Mouse (Mus musculus) brain, embryonic 14.5 days (tissue): ENCODE measurements around the gene Plpp7. TPM values are rescaled to one million over a fixed set of nuclear protein-coding genes. Genes with fewer than 3 reads are reported as not detected.

Source experiments
- DNase-seq: peaks from one replicate; pipeline ENCODE4 v3.0.0-alpha.2; 2011; ENCODE audit warnings: low read depth
- CTCF ChIP-seq: fragments of 200-500 bp; IDR thresholded peaks from 2 replicates; pipeline ENCODE4 v1.5.1; 2012; ENCODE audit warnings: inconsistent platforms, mild to moderate bottlenecking, moderate library complexity, borderline replicate concordance; ENCODE audit not compliant: insufficient read depth, insufficient read length; ENCODE audit errors: extremely low read depth
- POLR2A ChIP-seq: fragments of 200-500 bp; IDR thresholded peaks from 2 replicates; pipeline ENCODE4 v1.6.1; 2012; ENCODE audit warnings: mild to moderate bottlenecking, inconsistent platforms, borderline replicate concordance; ENCODE audit not compliant: poor library complexity, insufficient read depth, insufficient read length, severe bottlenecking; ENCODE audit errors: extremely low read depth
- polyA plus RNA-seq: library from polyadenylated mRNA; depleted of rRNA; stranded (reverse); fragments of >200 nt; gene quantifications from 2 replicates; pipeline ENCODE4 v1.2.3, GENCODE M21; 2012; rRNA removed

Plpp7 gene
- polyA plus RNA-seq, 1 experiment, result 21.1 TPM

- peak; percentile 82 for DNase-seq
- TF ChIP-seq CTCF (no peak), POLR2A (no peak; the same call in 1 of the 2 replicates)
These were observed 55.2 kb downstream of the Plpp7 start for GRCm38 (mm10) chr2:32150562-32150923.

GRCm38 (mm10) chr2:32150924-32151659 is 55.8 kb downstream of the Plpp7 start, which contains the start of gene Prrc2b:
Gene Prrc2b, plus strand, starts transcription at chr2:32151082.
- TF ChIP-seq POLR2A (peak; percentile 74), CTCF (no peak)
- DNase-seq, result no peak

GRCm38 (mm10) chr2:32151660-32152366 is 56.5 kb downstream of the Plpp7 start:
- TF ChIP-seq CTCF (no peak), POLR2A (peak; percentile 13; the same call in 1 of the 2 replicates)
- peak; percentile 89 for DNase-seq

GRCm38 (mm10) chr2:32152367-32153034 is 57.2 kb downstream of the Plpp7 start:
- no peak for TF ChIP-seq POLR2A
- no peak for TF ChIP-seq CTCF
- no peak for DNase-seq

GRCm38 (mm10) chr2:32153041-32153790 is 57.9 kb downstream of the Plpp7 start:
- peak; percentile 64 for DNase-seq
- TF ChIP-seq POLR2A, result no peak
- no peak for TF ChIP-seq CTCF

- DNase-seq, result no peak
- TF ChIP-seq CTCF (no peak), POLR2A (no peak)
These were observed 58.4 kb downstream of the Plpp7 start for GRCm38 (mm10) chr2:32153791-32154119.

- TF ChIP-seq CTCF (no peak), POLR2A (no peak)
These were observed 59.1 kb downstream of the Plpp7 start for GRCm38 (mm10) chr2:32154334-32154997.

GRCm38 (mm10) chr2:32154998-32155541 is 59.7 kb downstream of the Plpp7 start:
- DNase-seq, result no peak
- TF ChIP-seq POLR2A (no peak), CTCF (no peak)

More at GRCm38 (mm10) chr2:32154334-32154997, 59.1 kb downstream of the Plpp7 start:
- DNase-seq, result no peak

GRCm38 (mm10) chr2:32155614-32156013 is 60.3 kb downstream of the Plpp7 start:
- no peak for TF ChIP-seq CTCF
- TF ChIP-seq POLR2A, result no peak
- DNase-seq, result no peak

GRCm38 (mm10) chr2:32156645-32157044 is 61.3 kb downstream of the Plpp7 start:
- TF ChIP-seq POLR2A, result no peak
- TF ChIP-seq CTCF, result no peak
- DNase-seq, result no peak

- TF ChIP-seq CTCF, result no peak
- no peak for TF ChIP-seq POLR2A
- peak; percentile 77 for DNase-seq
These were observed 62.0 kb downstream of the Plpp7 start for GRCm38 (mm10) chr2:32157328-32157727.

- DNase-seq, result no peak
- TF ChIP-seq POLR2A (no peak), CTCF (no peak)
These were observed 63.4 kb downstream of the Plpp7 start for GRCm38 (mm10) chr2:32158616-32159239.

Other genes with a start within 250 kb of the Plpp7 start
- gene Fibcd1, start 249.5 kb upstream of the Plpp7 start, polyA plus RNA-seq, result 7.2 and 10.0 TPM in 2 replicates
- 5.8 and 12.0 TPM in 2 replicates for gene Lamc3, start 208.2 kb upstream of the Plpp7 start, polyA plus RNA-seq
- 31.2 and 40.1 TPM in 2 replicates for gene Aif1l, start 145.4 kb upstream of the Plpp7 start, polyA plus RNA-seq
- gene Nup214, start 121.1 kb upstream of the Plpp7 start, polyA plus RNA-seq, result 34.8 and 42.1 TPM in 2 replicates
- 0.33 and 0.86 TPM in 2 replicates for gene Fam78a, start 10.7 kb upstream of the Plpp7 start, polyA plus RNA-seq
- 94.4 and 171 TPM in 2 replicates for gene Prrc2b, start 55.6 kb downstream of the Plpp7 start, polyA plus RNA-seq
- 46.4 and 48.7 TPM in 2 replicates for gene Pomt1, start 141.1 kb downstream of the Plpp7 start, polyA plus RNA-seq
- 70.7 and 82.4 TPM in 2 replicates for gene Uck1, start 164.6 kb downstream of the Plpp7 start, polyA plus RNA-seq
- 42.9 and 54.6 TPM in 2 replicates for gene Golga2, start 191.9 kb downstream of the Plpp7 start, polyA plus RNA-seq
- gene Swi5, start 192.5 kb downstream of the Plpp7 start, polyA plus RNA-seq, result 296 and 327 TPM in 2 replicates